Comparison of ENCODE assay signal across 16 mouse cellular contexts in the genomic region with DNA sequence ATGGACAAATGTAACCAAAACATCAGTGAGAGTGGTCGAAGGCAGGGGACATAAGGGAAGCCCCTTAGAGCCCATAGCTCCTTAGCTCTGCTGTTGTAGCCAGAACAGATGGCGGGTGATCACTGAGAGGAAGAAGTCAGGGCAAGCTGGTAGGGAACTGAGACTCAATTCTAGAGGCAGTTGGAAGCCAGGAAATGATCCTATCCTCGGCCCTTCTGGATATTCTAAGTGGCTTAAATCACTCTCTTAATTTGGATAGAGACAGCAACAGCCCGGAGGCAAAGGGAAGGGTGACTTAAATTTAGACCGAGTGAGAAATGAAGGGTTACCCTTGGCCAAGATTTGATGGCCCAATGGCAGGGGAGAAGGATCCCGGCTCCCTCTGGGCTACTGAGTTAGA. TPM values are rescaled to one million over a fixed set of nuclear protein-coding genes. Genes with fewer than 3 reads are reported as not detected.
A peak's percentile ranks its signal among the peaks of the same experiment; 100 is the strongest.
DNase-seq lines count a peak whose midpoint lies in the region; ATAC-seq and TF ChIP-seq lines count a peak whose summit lies in the region.
"Had no signal": no experiment of that assay in that cellular context is flagged by ENCODE, and none has a peak within 500 bp of the region (broad histone marks: within the 10 kb centered on the region; RNA-seq: fewer than 3 reads in every experiment).

No protein-coding gene starts in this region.

- H3K4me3 ChIP-seq in heart, adult 2 months = no peak overlapping the region
- no peak overlapping the region for H3K4me3 ChIP-seq in heart, embryonic 16.5 days (ENCODE audit: low read length)
- H3K4me3 ChIP-seq in kidney, adult 2 months (ENCODE audit: insufficient read depth, low read depth, low read length) = no peak overlapping the region
- H3K4me3 ChIP-seq: lung, embryonic 15.5 days; neural tube, embryonic 12.5 days had no signal

- H3K9ac ChIP-seq in heart, adult 2 months (ENCODE audit: low read depth, low read length) = 0 out of 2 replicates have a peak overlapping the region, but pooled peaks have one; percentile 21
- H3K9ac ChIP-seq in heart, embryonic 16.5 days (ENCODE audit: low read length) = no peak overlapping the region
- H3K9ac ChIP-seq: lung, embryonic 15.5 days; neural tube, embryonic 12.5 days had no signal

- no peak for TF ChIP-seq EP300 in heart, adult 2 months (IDR thresholded peaks at IDR 0.05; ENCODE audit: insufficient read depth, low read depth, low read length)

- peak in 1 of 2 experiments; percentile 41 for DNase-seq in heart, adult 2 months
- no peak for DNase-seq in heart, postnatal 4 days
- peak; percentile 57 for DNase-seq in cerebellum, adult 11 months
- DNase-seq in cerebellum, adult 9-10 months = peak; percentile 83
- DNase-seq in kidney, adult 2 months = no peak
- DNase-seq in thymus, postnatal 14 days = no peak
- DNase-seq: kidney, adult 18-20 months; kidney, postnatal 4 days; layer of hippocampus, postnatal 36 days; right cerebral cortex, postnatal 14 days had no signal

- H3K4me2 ChIP-seq in heart, embryonic 16.5 days (ENCODE audit: low read depth, low read length) = no peak overlapping the region
- H3K4me2 ChIP-seq: liver, embryonic 11.5 days; lung, embryonic 15.5 days; neural tube, embryonic 12.5 days had no signal

- intact Hi-C loops in heart, adult 2 months (cut with DNase I) = loop anchor here (2.0 kb wide), 1 partner anchor 90 kb away; no protein-coding TSS in a partner anchor

- TF ChIP-seq POLR2A in heart, adult 2 months (IDR thresholded peaks at IDR 0.05; ENCODE audit: insufficient read depth, low read depth, low read length) = no peak
- no peak for TF ChIP-seq POLR2A in kidney, adult 2 months (IDR thresholded peaks at IDR 0.05; ENCODE audit: low read depth, low read length)

- peaks cover 4% of the 10 kb centered on the region; the same call in 1 of the 2 replicates for H3K4me1 ChIP-seq in heart, adult 2 months (ENCODE audit: control insufficient read depth, insufficient read depth, low read length)
- peaks cover 47% of the 10 kb centered on the region for H3K4me1 ChIP-seq in heart, embryonic 16.5 days (ENCODE audit: control insufficient read depth, insufficient read depth, low read length)
- H3K4me1 ChIP-seq in kidney, adult 2 months (ENCODE audit: control insufficient read depth, insufficient read depth, low read length) = peaks cover 30% of the 10 kb centered on the region

- ATAC-seq in heart, embryonic 16.5 days (replicated peaks; ENCODE audit: extremely low read depth, insufficient read depth, low FRiP score) = no peak
- ATAC-seq: hindbrain, embryonic 16.5 days had no signal

- no peaks in the 10 kb centered on the region for H3K27me3 ChIP-seq in heart, adult 2 months (ENCODE audit: control insufficient read depth, insufficient read depth, low read length)
- H3K27me3 ChIP-seq in heart, embryonic 16.5 days (ENCODE audit: control insufficient read depth, insufficient read depth, low read length) = no peaks in the 10 kb centered on the region
- H3K27me3 ChIP-seq in kidney, adult 2 months (replicated peaks; ENCODE audit: control insufficient read depth, insufficient read depth, low read length) = no peaks in the 10 kb centered on the region
- H3K27me3 ChIP-seq: lung, embryonic 15.5 days; neural tube, embryonic 12.5 days had no signal

- H3K27ac ChIP-seq in heart, adult 2 months = peak overlapping the region; percentile 88
- H3K27ac ChIP-seq in heart, embryonic 16.5 days (ENCODE audit: low read length) = peak overlapping the region; percentile 3; the same call in 1 of the 2 replicates
- no peak overlapping the region for H3K27ac ChIP-seq in kidney, adult 2 months (ENCODE audit: insufficient read depth, low read depth, low read length)
- H3K27ac ChIP-seq: lung, embryonic 15.5 days; neural tube, embryonic 12.5 days had no signal

- no peak for TF ChIP-seq CTCF in heart, adult 2 months (IDR thresholded peaks at IDR 0.05)
- no peak for TF ChIP-seq CTCF in kidney, adult 2 months (conservative IDR thresholded peaks at IDR 0.05; ENCODE audit: insufficient read depth, insufficient read length, low read depth, low read length)

- H3K36me3 ChIP-seq in heart, adult 2 months (ENCODE audit: control insufficient read depth, insufficient read depth, low read length) = peaks cover 28% of the 10 kb centered on the region
- H3K36me3 ChIP-seq in heart, embryonic 16.5 days (ENCODE audit: control insufficient read depth, insufficient read depth) = no peaks in the 10 kb centered on the region
- H3K36me3 ChIP-seq in kidney, adult 2 months (ENCODE audit: control insufficient read depth, insufficient read depth, low read length) = no peaks in the 10 kb centered on the region
- H3K36me3 ChIP-seq: G1E; lung, embryonic 15.5 days; neural tube, embryonic 12.5 days had no signal

- no peaks in the 10 kb centered on the region for H3K79me2 ChIP-seq in heart, adult 2 months (replicated peaks; ENCODE audit: control insufficient read depth, insufficient read depth, low read length)

- no peaks in the 10 kb centered on the region for H3K9me3 ChIP-seq in heart, embryonic 16.5 days (replicated peaks; ENCODE audit: control insufficient read depth, low read length)
- H3K9me3 ChIP-seq: lung, embryonic 15.5 days; neural tube, embryonic 12.5 days had no signal

- 58% methylated on average over 6 of the region's 6 CpGs for WGBS in heart, adult 2 months
- WGBS in heart, embryonic 16.5 days = 67% methylated on average over 6 of the region's 6 CpGs
- WGBS in kidney, adult 2 months = 71% methylated on average over 6 of the region's 6 CpGs

RNA-seq across cellular contexts. Expression of a gene that starts 6.8 kb away (rescaled TPM):
- total RNA-seq in heart, adult 2 months (2021) = 100 to 1,000 TPM; 211 to 261 TPM
- 72.6 and 125 TPM in 2 replicates for polyA plus RNA-seq in heart, adult 2 months (2012; rRNA removed)
- 100 to 1,000 TPM; 117 to 122 TPM for total RNA-seq in heart, postnatal 4 days (2021)
- 32.5 and 38.7 TPM in 2 replicates for polyA plus RNA-seq in heart, embryonic 16.5 days (2015; fragmentation: Nextera tagmentation; extraction: Ambion mirVana)
- 31.2 and 43.6 TPM in 2 replicates for polyA plus RNA-seq in kidney, adult 2 months (2012; rRNA removed)
- polyA plus RNA-seq: G1E had no signal

Comparison
In these comparisons a context has a peak if more than half of its experiments do, and no peak if none do; other contexts are left out.
1. DNase-seq: peak in cerebellum, adult 11 months (single experiment) and cerebellum, adult 9-10 months (single experiment); none in heart, postnatal 4 days (single experiment), kidney, adult 2 months (single experiment) and thymus, postnatal 14 days (single experiment).